Mouse (Mus musculus): ENCODE data around the gene Cul3. TPM values are rescaled to one million over a fixed set of nuclear protein-coding genes. Genes with fewer than 3 reads are reported as not detected.

The Cul3 gene
- 497 TPM for polyA plus RNA-seq (2014; fragmentation: Illumina TruSeq; extraction: RNeasy Lipid Tissue Mini Kit (QIAGEN cat#74804); ENCODE audit: low replicate concordance)

GRCm38 (mm10) chr1:80340436-80341376 is at the start of gene Cul3:
TSS of gene Cul3 (minus strand) at chr1:80340480.

DNA sequence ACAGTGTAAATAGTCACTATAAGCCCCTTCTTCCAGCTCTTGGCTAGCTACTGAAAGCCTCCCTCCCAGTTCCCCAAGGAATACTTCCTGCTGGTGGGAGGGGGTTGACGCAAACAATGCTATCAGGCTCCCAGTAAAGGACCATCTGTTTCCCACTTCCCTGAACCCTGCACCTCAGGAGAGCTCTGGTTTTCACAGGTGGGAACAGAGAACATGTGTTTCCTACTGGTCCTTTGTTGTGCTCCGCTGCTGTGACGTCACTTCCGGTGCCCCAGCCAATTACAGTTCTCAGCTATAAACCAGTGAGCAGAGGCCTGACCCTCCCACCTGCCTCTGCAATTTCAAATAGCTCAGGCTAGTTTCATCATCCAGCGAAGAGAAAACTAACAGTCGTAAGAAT is 122.0 kb downstream of the Cul3 start, which contains the start of gene Fam124b:
Gene Fam124b (minus strand): TSS at position 206 of the 400 bp plus-strand sequence.

Other genes starting within 250 kb of the Cul3 start
- gene Fam124b, start 122.0 kb downstream of the Cul3 start, polyA plus RNA-seq (2014; fragmentation: Illumina TruSeq; extraction: RNeasy Lipid Tissue Mini Kit (QIAGEN cat#74804); ENCODE audit: low replicate concordance) = 0.30 TPM
- not detected for gene Gm45261, start 121.0 kb upstream of the Cul3 start, polyA plus RNA-seq (2014; fragmentation: Illumina TruSeq; extraction: RNeasy Lipid Tissue Mini Kit (QIAGEN cat#74804); ENCODE audit: low replicate concordance)